Mouse (Mus musculus) heart, embryonic 12.5 days (tissue): Measurements from ENCODE around the gene Adamts16. TPM values are rescaled to one million over a fixed set of nuclear protein-coding genes. Genes with fewer than 3 reads are reported as not detected.

Experiments
- ATAC-seq: fragments of 200-750 bp; cut with Nextera tagmentation; 2 replicates; pipeline ENCODE4 v1.8.0; 2017; ENCODE audit warnings: moderate TSS enrichment, moderate library complexity; ENCODE audit not compliant: insufficient number of reproducible peaks, low FRiP score
- H3K27ac ChIP-seq: fragments of 300-500 bp; sonication (generic); 2 replicates; pipeline ENCODE4 v1.5.1; 2016; ENCODE audit warnings: mild to moderate bottlenecking, moderate library complexity; ENCODE audit not compliant: poor library complexity, severe bottlenecking
- H3K27me3 ChIP-seq: fragments of 300-500 bp; sonication (generic); replicated peaks from 2 replicates; pipeline ENCODE4 v1.6.1; 2016; ENCODE audit warnings: mild to moderate bottlenecking, moderate library complexity
- H3K36me3 ChIP-seq: fragments of 300-500 bp; sonication (generic); 2 replicates; pipeline ENCODE4 v1.6.1; 2016; ENCODE audit warnings: mild to moderate bottlenecking, moderate library complexity
- H3K4me1 ChIP-seq: fragments of 300-500 bp; sonication (generic); replicated peaks from 2 replicates; pipeline ENCODE4 v1.6.1; 2016; ENCODE audit warnings: mild to moderate bottlenecking
- H3K4me2 ChIP-seq: fragments of 300-500 bp; sonication (generic); 2 replicates; pipeline ENCODE4 v1.6.1; 2016; ENCODE audit warnings: mild to moderate bottlenecking, moderate library complexity
- H3K4me3 ChIP-seq: fragments of 300-500 bp; sonication (generic); 2 replicates; pipeline ENCODE4 v1.5.1; 2016; ENCODE audit warnings: mild to moderate bottlenecking
- H3K9ac ChIP-seq: fragments of 300-500 bp; sonication (generic); 2 replicates; pipeline ENCODE4 v1.6.1; 2016; ENCODE audit warnings: mild to moderate bottlenecking, moderate library complexity
- H3K9me3 ChIP-seq: fragments of 300-500 bp; sonication (generic); replicated peaks from 2 replicates; pipeline ENCODE4 v1.6.1; 2016; ENCODE audit warnings: mild to moderate bottlenecking, moderate library complexity
- WGBS: fragments of 180-500 bp; shearing (Covaris S2); methylation state at CpG from one replicate; pipeline ENCODE4 v1.1.7; 2016; 5-methylcytosine and 5-hydroxymethylcytosine counted together
- polyA plus RNA-seq: library from polyadenylated mRNA; unstranded; fragments of >200 nt; fragmentation: Nextera tagmentation; extraction: Ambion mirVana; gene quantifications from 2 replicates; pipeline ENCODE4 v1.2.1, GENCODE M21; 2016

Adamts16 gene
- polyA plus RNA-seq, 1 experiment from 2014 or later: 0.14 TPM

- Histone ChIP-seq H3K27ac (no peak overlapping the region), H3K36me3 (no peaks in the 10 kb centered on the region), H3K9ac (no peak overlapping the region), H3K27me3 (0 out of 2 replicates have a peak, but pooled peaks cover 4% of the 10 kb centered on the region), H3K9me3 (no peaks in the 10 kb centered on the region), H3K4me1 (0 out of 2 replicates have a peak, but pooled peaks cover 2% of the 10 kb centered on the region), H3K4me2 (no peak overlapping the region), H3K4me3 (no peak overlapping the region)
- ATAC-seq: no peak
- WGBS: 65% methylated on average over 5 of the region's 5 CpGs
These were observed 128.3 kb downstream of the Adamts16 start for GRCm38 (mm10) chr13:70713331-70713730.

DNA sequence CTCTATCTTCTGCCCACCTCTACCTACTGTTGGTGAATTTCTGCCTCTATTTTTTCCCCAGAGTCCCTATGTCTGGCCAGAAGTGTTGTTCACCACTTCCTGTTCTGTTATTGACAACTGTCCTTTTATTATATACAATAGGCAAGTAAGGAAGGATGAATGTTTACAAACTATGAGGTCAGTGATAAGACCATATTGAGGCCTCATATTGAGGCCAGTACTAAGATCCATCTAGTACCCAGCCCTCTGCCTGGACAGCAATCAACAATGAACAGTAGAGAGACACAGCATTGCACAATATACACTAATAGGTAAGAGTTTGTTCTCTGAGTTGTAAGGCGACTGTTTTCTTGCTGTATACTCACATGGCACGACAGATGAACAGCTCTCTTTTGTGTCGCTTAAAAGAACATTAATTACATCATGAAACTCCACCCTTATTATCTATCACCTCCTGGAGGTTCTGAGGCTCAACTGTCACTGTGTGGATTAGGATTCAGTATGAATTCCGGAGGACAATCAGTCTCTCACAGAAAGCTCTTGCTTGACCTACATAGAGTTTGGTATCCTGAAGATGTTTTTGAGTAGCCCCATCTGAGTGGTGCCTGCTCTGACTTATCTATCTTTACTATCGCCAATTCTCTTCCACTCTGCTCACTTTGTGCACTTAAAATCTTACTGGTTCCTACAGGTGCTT lies 134.3 kb downstream of the Adamts16 start:
- H3K36me3 ChIP-seq: no peaks in the 10 kb centered on the region
- H3K27me3 ChIP-seq: no peaks in the 10 kb centered on the region
- H3K9ac ChIP-seq: no peak overlapping the region
- no peak overlapping the region for H3K4me2 ChIP-seq
- no peak overlapping the region for H3K4me3 ChIP-seq
- H3K9me3 ChIP-seq: no peaks in the 10 kb centered on the region
- peaks cover 7% of the 10 kb centered on the region; the same call in 1 of the 2 replicates for H3K4me1 ChIP-seq
- H3K27ac ChIP-seq: no peak overlapping the region
- WGBS: 72% methylated on average over 5 of the region's 5 CpGs
- ATAC-seq: no peak

DNA sequence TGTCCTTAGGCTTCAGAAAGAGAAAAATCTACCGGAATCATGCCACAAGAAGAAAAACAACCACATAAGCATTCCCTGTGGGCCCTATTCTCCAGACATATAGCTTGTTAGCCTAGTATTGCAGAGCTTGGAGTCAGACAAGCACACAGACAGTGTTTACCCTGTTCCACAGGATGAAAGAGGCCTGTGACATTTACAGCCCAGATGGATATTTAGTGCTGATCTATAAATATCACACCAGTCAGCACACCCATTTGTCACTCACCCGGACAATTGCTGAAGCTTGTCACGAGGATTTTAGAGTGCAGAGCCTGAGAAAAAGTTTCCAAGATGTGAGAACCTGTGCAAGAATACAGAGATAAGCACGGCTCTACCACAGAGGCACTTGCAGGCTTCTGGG lies 138.7 kb downstream of the Adamts16 start:
- 27% methylated on average over 4 of the region's 4 CpGs for WGBS
- Histone ChIP-seq H3K4me2 (no peak overlapping the region), H3K9me3 (no peaks in the 10 kb centered on the region), H3K4me1 (peaks cover 7% of the 10 kb centered on the region; the same call in 1 of the 2 replicates), H3K27me3 (no peaks in the 10 kb centered on the region), H3K4me3 (no peak overlapping the region), H3K9ac (no peak overlapping the region), H3K27ac (peak overlapping the region; percentile 58; the same call in 1 of the 2 replicates), H3K36me3 (no peaks in the 10 kb centered on the region)
- no peak for ATAC-seq

- Histone ChIP-seq H3K27me3 (no peaks in the 10 kb centered on the region), H3K27ac (no peak overlapping the region), H3K4me3 (no peak overlapping the region), H3K36me3 (no peaks in the 10 kb centered on the region), H3K4me1 (peaks cover 7% of the 10 kb centered on the region; the same call in 1 of the 2 replicates), H3K9ac (no peak overlapping the region), H3K4me2 (no peak overlapping the region), H3K9me3 (no peaks in the 10 kb centered on the region)
- no peak for ATAC-seq
- WGBS: 76% methylated on average over 4 of the region's 4 CpGs
These were observed 142.7 kb downstream of the Adamts16 start for GRCm38 (mm10) chr13:70698812-70699387.

GRCm38 (mm10) chr13:70689452-70689960 lies 152.1 kb downstream of the Adamts16 start:
- H3K4me3 ChIP-seq: no peak overlapping the region
- H3K27me3 ChIP-seq: no peaks in the 10 kb centered on the region
- H3K4me1 ChIP-seq: no peaks in the 10 kb centered on the region
- no peaks in the 10 kb centered on the region for H3K9me3 ChIP-seq
- no peaks in the 10 kb centered on the region for H3K36me3 ChIP-seq
- no peak overlapping the region for H3K9ac ChIP-seq
- H3K4me2 ChIP-seq: no peak overlapping the region
- ATAC-seq: no peak
- no peak overlapping the region for H3K27ac ChIP-seq
- WGBS: 54% methylated on average over 2 of the region's 2 CpGs

- no peaks in the 10 kb centered on the region for H3K4me1 ChIP-seq
- no peak overlapping the region for H3K9ac ChIP-seq
- no peaks in the 10 kb centered on the region for H3K36me3 ChIP-seq
- H3K4me3 ChIP-seq: no peak overlapping the region
- no peak overlapping the region for H3K27ac ChIP-seq
- no peaks in the 10 kb centered on the region for H3K9me3 ChIP-seq
- ATAC-seq: no peak
- no peak overlapping the region for H3K4me2 ChIP-seq
- H3K27me3 ChIP-seq: no peaks in the 10 kb centered on the region
- 46% methylated on average over 5 of the region's 5 CpGs for WGBS
These were observed 155.8 kb downstream of the Adamts16 start for GRCm38 (mm10) chr13:70685825-70686224.

DNA sequence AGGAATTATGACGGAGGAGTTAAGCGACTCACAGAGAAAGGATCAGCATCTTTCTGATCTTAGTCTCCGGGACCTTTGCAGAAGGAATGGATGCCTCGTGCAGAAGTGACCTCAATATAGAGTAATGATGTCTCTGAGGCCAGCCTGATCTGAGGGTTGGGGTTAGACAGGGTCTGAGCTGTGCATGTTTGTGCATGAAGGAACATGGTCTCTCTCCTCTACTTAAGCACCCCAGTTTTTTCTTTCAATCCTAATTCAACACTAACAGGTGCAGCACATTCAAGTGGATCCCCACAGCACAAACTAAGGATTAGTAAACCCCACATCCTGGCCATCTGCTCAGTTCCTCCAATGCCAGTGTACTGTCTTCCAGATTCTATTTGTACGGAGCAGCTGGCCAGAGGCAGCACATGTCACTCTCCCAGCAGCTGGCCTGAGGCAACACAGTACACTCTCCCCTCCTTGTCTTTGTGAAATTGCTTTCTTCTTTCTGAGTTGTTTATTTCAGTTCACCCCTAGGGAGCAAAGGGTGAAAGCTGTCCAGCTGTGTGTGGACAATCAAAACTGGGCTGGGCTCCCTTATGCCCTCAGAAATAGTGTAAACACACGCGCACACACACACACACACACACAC lies 156.5 kb downstream of the Adamts16 start:
- Histone ChIP-seq H3K9me3 (no peaks in the 10 kb centered on the region), H3K4me3 (no peak overlapping the region), H3K36me3 (no peaks in the 10 kb centered on the region), H3K27me3 (no peaks in the 10 kb centered on the region), H3K9ac (no peak overlapping the region), H3K4me2 (no peak overlapping the region), H3K4me1 (no peaks in the 10 kb centered on the region), H3K27ac (no peak overlapping the region)
- WGBS: 77% methylated on average over 7 of the region's 7 CpGs
- no peak for ATAC-seq

- Histone ChIP-seq H3K27ac (no peak overlapping the region), H3K9me3 (no peaks in the 10 kb centered on the region), H3K4me1 (no peaks in the 10 kb centered on the region), H3K36me3 (no peaks in the 10 kb centered on the region), H3K27me3 (no peaks in the 10 kb centered on the region), H3K4me2 (no peak overlapping the region), H3K4me3 (no peak overlapping the region), H3K9ac (no peak overlapping the region)
- ATAC-seq: no peak
- 79% methylated on average over 7 of the region's 7 CpGs for WGBS
These were observed 160.0 kb downstream of the Adamts16 start for GRCm38 (mm10) chr13:70681411-70682183.

DNA sequence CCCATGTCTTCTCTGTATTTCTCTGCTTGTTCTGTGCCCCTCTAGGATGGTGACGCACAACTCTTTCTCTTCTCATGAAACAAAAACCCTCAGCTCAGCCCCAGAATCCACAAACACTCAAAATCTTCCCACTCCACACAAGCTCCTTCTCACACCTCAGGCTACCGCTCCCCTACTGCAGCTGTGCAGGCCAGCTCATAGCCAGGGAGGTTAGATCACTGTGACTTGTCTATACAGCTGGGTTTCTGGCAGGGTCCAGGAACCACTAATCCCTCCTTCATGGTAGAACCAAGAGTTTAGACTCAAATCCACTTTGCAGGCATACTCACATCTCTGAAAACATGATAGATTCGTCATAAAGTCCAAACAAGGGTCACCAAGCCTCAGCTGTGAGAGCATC lies 161.3 kb downstream of the Adamts16 start:
- no peak overlapping the region for H3K4me2 ChIP-seq
- H3K27me3 ChIP-seq: no peaks in the 10 kb centered on the region
- no peak overlapping the region for H3K27ac ChIP-seq
- H3K9me3 ChIP-seq: no peaks in the 10 kb centered on the region
- WGBS: 74% methylated on average over 3 of the region's 3 CpGs
- H3K9ac ChIP-seq: no peak overlapping the region
- no peak overlapping the region for H3K4me3 ChIP-seq
- no peaks in the 10 kb centered on the region for H3K4me1 ChIP-seq
- no peaks in the 10 kb centered on the region for H3K36me3 ChIP-seq
- ATAC-seq: no peak
